Mouse (Mus musculus) heart, embryonic 14.5 days (tissue): Measurements from ENCODE around the gene Scap. TPM values are rescaled to one million over a fixed set of nuclear protein-coding genes. Genes with fewer than 3 reads are reported as not detected.

Source experiments
- ATAC-seq: fragments of 200-750 bp; cut with Nextera tagmentation; 2 replicates; pipeline ENCODE4 v1.8.0; 2017; ENCODE audit warnings: low read depth, moderate TSS enrichment; ENCODE audit not compliant: insufficient number of reproducible peaks, insufficient read depth, low FRiP score
- H3K27ac ChIP-seq, 2 experiments: fragments of 200-500 bp in 1 of 2; fragments of 300-500 bp in 1 of 2; sonication (generic) in 1 of 2; replicated peaks in 1 of 2; 2 replicates each; pipeline ENCODE4 v1.5.1; 2012 to 2014; ENCODE audit warnings: low read depth in 2 of 2, low read length in 2 of 2, control low read depth in 1 of 2, mild to moderate bottlenecking in 1 of 2, mixed read lengths in 1 of 2; ENCODE audit not compliant: control insufficient read depth in 1 of 2, insufficient read depth in 1 of 2
- H3K27me3 ChIP-seq: fragments of 300-500 bp; sonication (generic); 2 replicates; pipeline ENCODE4 v1.6.1; 2014; ENCODE audit warnings: mild to moderate bottlenecking, low read length, control low read depth; ENCODE audit not compliant: control insufficient read depth, insufficient read depth
- H3K36me3 ChIP-seq: fragments of 300-500 bp; sonication (generic); 2 replicates; pipeline ENCODE4 v1.6.1; 2014; ENCODE audit warnings: mild to moderate bottlenecking, control low read depth, low read length, mixed read lengths; ENCODE audit not compliant: control insufficient read depth, insufficient read depth
- H3K4me1 ChIP-seq, 2 experiments: fragments of 200-500 bp in 1 of 2; fragments of 300-500 bp in 1 of 2; sonication (generic) in 1 of 2; 2 replicates each; pipeline ENCODE4 v1.6.1; 2012 to 2014; ENCODE audit warnings: low read length in 2 of 2, control low read depth in 1 of 2, mixed read lengths in 1 of 2; ENCODE audit not compliant: control insufficient read depth in 2 of 2, insufficient read depth in 2 of 2
- H3K4me2 ChIP-seq: fragments of 300-500 bp; sonication (generic); 2 replicates; pipeline ENCODE4 v1.6.1; 2014; ENCODE audit warnings: mild to moderate bottlenecking, low read length
- H3K4me3 ChIP-seq, 2 experiments: fragments of 200-500 bp in 1 of 2; fragments of 300-500 bp in 1 of 2; sonication (generic) in 1 of 2; 2 replicates each; pipeline ENCODE4 v1.5.1; 2012 to 2014; ENCODE audit warnings: low read length in 2 of 2, mild to moderate bottlenecking in 2 of 2, control low read depth in 1 of 2, low read depth in 1 of 2, moderate library complexity in 1 of 2; ENCODE audit not compliant: control insufficient read depth in 1 of 2, insufficient read depth in 1 of 2
- H3K9ac ChIP-seq: fragments of 300-500 bp; sonication (generic); 2 replicates; pipeline ENCODE4 v1.6.1; 2014; ENCODE audit warnings: mild to moderate bottlenecking, low read length
- H3K9me3 ChIP-seq: fragments of 300-500 bp; sonication (generic); 2 replicates; pipeline ENCODE4 v1.6.1; 2016; ENCODE audit warnings: low read length, control low read depth; ENCODE audit not compliant: control insufficient read depth
- WGBS: fragments of 180-500 bp; shearing (Covaris S2); extraction: QIAGEN DNeasy Blood & Tissue Kit; methylation state at CpG from one replicate; pipeline ENCODE4 v1.1.7; 2014; 5-methylcytosine and 5-hydroxymethylcytosine counted together
- polyA plus RNA-seq: library from polyadenylated mRNA; unstranded; fragments of >200 nt; fragmentation: Nextera tagmentation; extraction: Ambion mirVana; gene quantifications from 2 replicates; pipeline ENCODE4 v1.2.1, GENCODE M21; 2014

Scap gene
- 14.9 and 16.1 TPM in 2 replicates for polyA plus RNA-seq

GRCm38 (mm10) chr9:110333135-110333895, at the start of gene Scap:
Gene Scap (plus strand): TSS chr9:110333288.
- 1% methylated on average over 62 of the region's 78 CpGs for WGBS
- H3K27me3 ChIP-seq, result no peaks in the 10 kb centered on the region
- no peak within 1 kb of the TSS; a peak in 1 of 4 replicates for H3K27ac ChIP-seq
- ATAC-seq, result peak; percentile 91
- peak within 1 kb of the TSS; percentile 70 to 77 for H3K4me3 ChIP-seq
- H3K4me2 ChIP-seq, result peak within 1 kb of the TSS; percentile 73
- H3K9me3 ChIP-seq, result no peaks in the 10 kb centered on the region
- H3K9ac ChIP-seq, result peak within 1 kb of the TSS; percentile 72
- peaks cover 4 to 19% of the 10 kb centered on the region in 2 experiments; a peak in 3 of 4 replicates for H3K4me1 ChIP-seq
- H3K36me3 ChIP-seq, result no peaks in the 10 kb centered on the region

- no peak overlapping the region for H3K4me3 ChIP-seq
- 89% methylated on average over 8 of the region's 10 CpGs for WGBS
- no peak overlapping the region for H3K27ac ChIP-seq
- H3K9ac ChIP-seq, result no peak overlapping the region
- no peaks in the 10 kb centered on the region for H3K36me3 ChIP-seq
- no peaks in the 10 kb centered on the region for H3K4me1 ChIP-seq
- no peak overlapping the region for H3K4me2 ChIP-seq
- H3K27me3 ChIP-seq, result no peaks in the 10 kb centered on the region
- ATAC-seq, result no peak
- no peaks in the 10 kb centered on the region for H3K9me3 ChIP-seq
Observed at GRCm38 (mm10) chr9:110284075-110284697, 48.9 kb upstream of the Scap start.

GRCm38 (mm10) chr9:110287321-110287924, 45.7 kb upstream of the Scap start:
- H3K4me3 ChIP-seq, result no peak overlapping the region
- H3K4me2 ChIP-seq, result no peak overlapping the region
- H3K9me3 ChIP-seq, result no peaks in the 10 kb centered on the region
- H3K27ac ChIP-seq, result no peak overlapping the region
- H3K36me3 ChIP-seq, result no peaks in the 10 kb centered on the region
- ATAC-seq, result no peak
- 72% methylated on average over 7 of the region's 7 CpGs for WGBS
- no peaks in the 10 kb centered on the region for H3K27me3 ChIP-seq
- no peaks in the 10 kb centered on the region for H3K4me1 ChIP-seq
- no peak overlapping the region for H3K9ac ChIP-seq

- Histone ChIP-seq H3K36me3 (no peaks in the 10 kb centered on the region), H3K4me2 (no peak overlapping the region), H3K4me3 (no peak overlapping the region), H3K9me3 (no peaks in the 10 kb centered on the region), H3K9ac (no peak overlapping the region), H3K27ac (no peak overlapping the region), H3K4me1 (no peaks in the 10 kb centered on the region), H3K27me3 (no peaks in the 10 kb centered on the region)
- WGBS, result 54% methylated on average over 12 of the region's 12 CpGs
- ATAC-seq, result no peak
Observed at GRCm38 (mm10) chr9:110293254-110293718, 39.8 kb upstream of the Scap start.

- Histone ChIP-seq H3K9me3 (no peaks in the 10 kb centered on the region), H3K4me1 (no peaks in the 10 kb centered on the region), H3K27ac (no peak overlapping the region), H3K4me2 (no peak overlapping the region), H3K4me3 (no peak overlapping the region), H3K9ac (no peak overlapping the region), H3K27me3 (no peaks in the 10 kb centered on the region), H3K36me3 (no peaks in the 10 kb centered on the region)
- 74% methylated on average over 13 of the region's 13 CpGs for WGBS
- ATAC-seq, result no peak
Observed at GRCm38 (mm10) chr9:110293873-110294415, 39.1 kb upstream of the Scap start.

- Histone ChIP-seq H3K36me3 (no peaks in the 10 kb centered on the region), H3K4me2 (no peak overlapping the region), H3K4me1 (no peaks in the 10 kb centered on the region), H3K27me3 (no peaks in the 10 kb centered on the region), H3K27ac (no peak overlapping the region), H3K4me3 (no peak overlapping the region), H3K9ac (no peak overlapping the region), H3K9me3 (no peaks in the 10 kb centered on the region)
- 44% methylated on average over 3 of the region's 3 CpGs for WGBS
- ATAC-seq, result no peak
Observed at GRCm38 (mm10) chr9:110294786-110295185, 38.3 kb upstream of the Scap start.

GRCm38 (mm10) chr9:110296867-110297627, 36.0 kb upstream of the Scap start:
- Histone ChIP-seq H3K4me3 (no peak overlapping the region), H3K4me1 (no peaks in the 10 kb centered on the region), H3K9me3 (0 out of 2 replicates have a peak, but pooled peaks cover 2% of the 10 kb centered on the region), H3K36me3 (no peaks in the 10 kb centered on the region), H3K4me2 (no peak overlapping the region), H3K9ac (no peak overlapping the region), H3K27me3 (no peaks in the 10 kb centered on the region), H3K27ac (no peak overlapping the region)
- ATAC-seq, result no peak
- 8% methylated on average over 5 of the region's 5 CpGs for WGBS
